Mouse (Mus musculus) kidney, adult 8-10 months (tissue): ENCODE measurements around the gene Map1lc3b.
A peak's percentile ranks its signal among the peaks of the same experiment; 100 is the strongest.

Experiments
- DNase-seq, 2 experiments: peaks; one replicate each; pipeline ENCODE4 v3.0.0; 2022

The Map1lc3b gene

DNA sequence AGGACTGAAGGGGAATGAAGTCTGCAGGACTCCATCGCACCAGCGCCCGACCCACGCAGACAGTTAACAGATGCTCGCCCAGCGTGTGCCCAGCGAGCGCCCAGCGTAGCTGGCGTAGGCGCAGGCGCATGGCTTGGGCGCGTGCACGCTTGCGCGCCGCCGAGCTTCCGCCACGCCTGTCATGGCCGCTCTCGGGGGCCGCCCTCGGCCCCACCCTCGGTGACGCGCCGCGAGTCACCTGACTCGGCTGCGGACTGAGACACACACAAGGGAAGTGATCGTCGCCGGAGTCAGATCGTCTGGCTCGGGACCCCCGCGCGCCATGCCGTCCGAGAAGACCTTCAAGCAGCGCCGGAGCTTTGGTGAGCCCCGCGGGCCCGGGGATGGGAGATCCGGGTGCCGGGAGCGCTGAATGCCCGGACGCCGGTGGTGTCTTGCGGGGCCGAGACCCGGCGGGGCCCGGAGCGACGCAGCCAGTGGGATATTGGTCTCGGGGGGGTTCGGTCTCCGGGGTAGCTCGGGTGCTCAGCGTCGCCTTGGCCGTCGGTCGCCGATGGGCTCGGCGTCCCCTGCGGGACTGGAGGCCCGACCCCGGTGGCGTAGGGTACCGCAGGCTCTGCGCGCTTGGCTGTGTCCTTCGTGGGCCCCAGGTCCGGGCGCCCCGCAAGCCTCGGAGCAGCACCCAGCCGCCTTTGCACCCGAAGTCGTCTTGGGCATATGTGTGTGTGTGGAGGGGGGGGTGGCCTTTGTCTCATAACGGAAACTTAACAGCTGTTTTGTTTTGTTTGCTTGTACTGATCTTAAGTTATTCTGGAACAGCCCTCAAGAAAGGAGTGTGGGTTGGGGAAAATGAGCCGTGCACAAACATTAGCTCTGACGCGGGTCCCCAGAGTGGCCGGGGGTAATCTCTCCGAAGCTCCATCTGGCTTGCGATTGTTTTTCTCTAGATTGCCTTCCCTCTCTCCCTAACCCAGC, at the start of gene Map1lc3b:
Gene Map1lc3b (plus strand): TSS at position 159 of the 975 bp plus-strand sequence.
- peak; percentile 92 to 95 for DNase-seq

GRCm38 (mm10) chr8:121541862-121542261, 48.3 kb upstream of the Map1lc3b start:
- no peak for DNase-seq

GRCm38 (mm10) chr8:121542901-121543300, 47.3 kb upstream of the Map1lc3b start:
- no peak for DNase-seq

GRCm38 (mm10) chr8:121544276-121544785, 45.8 kb upstream of the Map1lc3b start, which contains the start of gene 1700018B08Rik:
Gene 1700018B08Rik, minus strand, starts transcription at chr8:121544320.
- DNase-seq = no peak

DNA sequence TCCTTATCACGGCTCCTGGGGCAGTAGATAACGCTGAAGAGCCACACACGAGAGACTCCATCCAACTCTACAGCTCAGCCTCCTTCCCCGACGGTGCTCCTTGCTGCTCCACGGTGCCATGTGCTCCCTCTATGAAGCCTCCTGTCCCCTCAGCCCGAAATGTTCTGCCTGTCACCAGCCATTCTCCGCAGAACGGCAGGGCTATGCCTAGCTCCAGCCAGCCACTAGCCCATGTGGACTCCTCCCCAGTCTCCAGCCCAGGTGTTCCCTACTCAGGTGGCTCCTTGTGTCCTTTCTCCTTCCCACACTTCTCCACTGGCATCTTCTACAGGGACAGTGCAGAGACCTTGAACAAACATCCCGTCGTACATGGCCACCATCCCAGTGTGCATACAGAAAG, 45.2 kb upstream of the Map1lc3b start:
- DNase-seq = no peak

GRCm38 (mm10) chr8:121547132-121547531, 43.0 kb upstream of the Map1lc3b start:
- peak; percentile 40 to 79 for DNase-seq

DNA sequence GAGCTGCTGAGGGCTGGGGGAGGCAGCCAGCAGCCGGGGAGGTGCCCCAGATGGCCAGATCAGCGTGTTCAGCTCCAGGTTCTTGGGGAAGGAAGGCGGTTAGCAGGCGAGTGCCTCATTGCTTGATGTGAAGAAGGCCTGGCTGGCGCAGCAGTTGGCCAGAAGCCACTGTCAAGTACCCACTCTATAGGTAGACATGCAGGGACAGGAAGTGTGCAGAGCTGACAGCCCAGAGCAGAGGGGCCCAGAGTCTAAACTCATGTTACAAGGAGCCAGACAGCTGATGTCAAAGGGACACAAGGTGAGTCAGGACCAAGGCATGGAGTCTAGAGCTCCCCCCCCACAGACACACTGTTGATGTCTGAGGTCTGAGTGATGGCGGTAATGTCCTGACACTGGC, 40.1 kb upstream of the Map1lc3b start:
- DNase-seq = no peak

DNA sequence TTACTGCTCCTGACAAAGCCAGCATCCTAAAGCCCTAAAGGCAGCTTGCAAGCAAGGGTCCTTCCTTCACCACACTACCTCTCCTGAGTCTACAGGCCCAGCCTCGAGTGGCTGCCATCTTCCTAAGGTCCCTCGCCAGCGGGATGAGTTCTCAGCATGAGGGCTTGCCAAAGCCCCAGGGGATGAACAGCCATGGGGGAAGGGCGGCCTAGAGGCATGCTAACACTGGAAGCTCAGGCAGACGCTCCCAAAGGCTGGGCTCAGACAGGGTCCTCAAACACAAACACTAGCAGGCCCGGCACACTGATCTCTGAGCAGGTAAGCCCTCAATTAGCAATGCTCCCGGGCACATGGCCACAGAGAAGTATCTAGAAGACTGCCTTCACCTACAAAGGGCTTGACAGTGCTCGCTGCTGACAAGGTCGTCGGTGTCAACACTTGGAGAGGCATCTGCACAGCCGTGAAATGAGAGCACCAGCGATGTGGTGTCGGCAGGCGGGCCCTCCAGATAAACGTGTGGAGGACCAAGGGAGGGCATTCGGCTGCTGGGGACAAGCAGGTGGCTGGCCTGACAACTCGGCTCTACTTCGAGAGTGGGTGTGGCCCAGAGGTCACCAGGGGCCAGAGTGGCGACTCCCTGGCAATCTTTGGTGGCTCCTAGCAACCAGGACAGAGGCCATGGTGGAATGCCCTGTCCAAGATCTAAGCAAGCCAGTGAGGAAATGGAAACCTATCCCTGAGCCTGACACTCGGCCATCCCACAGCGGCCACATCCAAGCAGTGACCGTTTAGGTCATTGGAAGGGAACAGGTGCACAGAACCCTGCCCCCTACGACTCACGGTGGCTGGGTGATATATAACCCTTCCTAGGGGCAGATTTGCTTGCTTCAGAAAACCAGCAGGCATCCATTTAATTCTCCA, 38.8 kb upstream of the Map1lc3b start:
- no peak for DNase-seq

- no peak for DNase-seq
Measured at GRCm38 (mm10) chr8:121552506-121552905, 37.7 kb upstream of the Map1lc3b start.

DNA sequence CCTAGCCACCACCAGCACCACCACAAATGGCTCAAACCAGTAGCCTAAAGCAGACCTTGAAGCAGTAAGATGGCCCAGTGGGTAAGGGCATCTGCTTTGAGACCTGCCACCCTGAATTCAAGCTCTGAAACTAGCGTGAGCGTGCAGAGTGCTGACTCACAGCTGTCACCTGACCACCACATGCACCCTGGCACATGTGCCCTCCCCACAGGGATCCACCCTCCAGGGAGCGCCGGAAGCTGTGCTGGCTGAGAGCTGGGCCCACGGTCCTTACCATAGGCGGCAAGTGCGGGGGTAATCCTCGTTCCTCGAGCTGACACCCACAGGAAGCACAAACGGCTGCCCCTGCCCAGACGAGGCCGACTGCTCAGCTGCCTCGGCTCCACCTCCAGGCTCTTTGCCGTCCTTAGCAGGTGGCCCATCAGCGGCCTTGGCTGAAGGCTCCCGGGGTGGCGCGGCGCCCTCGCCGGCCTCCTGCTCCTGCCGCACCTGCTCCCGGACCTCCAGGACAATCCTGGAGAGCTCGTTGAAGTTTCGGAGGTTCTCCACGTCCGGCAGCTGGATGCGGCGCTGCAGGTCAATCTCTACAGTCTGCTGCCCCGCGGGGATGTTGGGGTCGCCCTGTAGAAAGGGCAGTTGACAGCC, 36.2 kb upstream of the Map1lc3b start:
- no peak for DNase-seq

GRCm38 (mm10) chr8:121557746-121558145, 32.4 kb upstream of the Map1lc3b start:
- no peak for DNase-seq

GRCm38 (mm10) chr8:121558538-121558937, 31.6 kb upstream of the Map1lc3b start:
- DNase-seq = no peak

DNA sequence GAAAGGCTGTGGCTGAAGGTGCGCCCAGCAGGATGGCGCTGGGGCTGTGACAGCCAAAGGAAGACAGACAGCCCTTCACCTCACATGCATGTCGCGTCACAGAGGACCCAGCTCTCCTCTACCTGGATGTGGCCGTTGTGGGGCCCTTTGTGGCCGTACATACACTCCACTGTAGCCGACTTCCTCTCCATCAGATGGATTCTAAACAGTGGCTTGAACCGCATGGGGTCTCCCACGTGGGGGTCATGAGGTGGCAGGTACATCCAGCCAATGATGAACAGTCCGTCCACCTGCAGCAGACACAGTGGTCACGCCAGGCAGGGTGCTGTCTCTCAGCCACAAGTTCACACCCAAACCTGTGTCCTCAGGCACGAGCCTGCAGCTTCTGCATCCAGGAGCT, 30.4 kb upstream of the Map1lc3b start:
- DNase-seq = no peak

- DNase-seq = no peak
Measured at GRCm38 (mm10) chr8:121560432-121561100, 29.6 kb upstream of the Map1lc3b start.

DNA sequence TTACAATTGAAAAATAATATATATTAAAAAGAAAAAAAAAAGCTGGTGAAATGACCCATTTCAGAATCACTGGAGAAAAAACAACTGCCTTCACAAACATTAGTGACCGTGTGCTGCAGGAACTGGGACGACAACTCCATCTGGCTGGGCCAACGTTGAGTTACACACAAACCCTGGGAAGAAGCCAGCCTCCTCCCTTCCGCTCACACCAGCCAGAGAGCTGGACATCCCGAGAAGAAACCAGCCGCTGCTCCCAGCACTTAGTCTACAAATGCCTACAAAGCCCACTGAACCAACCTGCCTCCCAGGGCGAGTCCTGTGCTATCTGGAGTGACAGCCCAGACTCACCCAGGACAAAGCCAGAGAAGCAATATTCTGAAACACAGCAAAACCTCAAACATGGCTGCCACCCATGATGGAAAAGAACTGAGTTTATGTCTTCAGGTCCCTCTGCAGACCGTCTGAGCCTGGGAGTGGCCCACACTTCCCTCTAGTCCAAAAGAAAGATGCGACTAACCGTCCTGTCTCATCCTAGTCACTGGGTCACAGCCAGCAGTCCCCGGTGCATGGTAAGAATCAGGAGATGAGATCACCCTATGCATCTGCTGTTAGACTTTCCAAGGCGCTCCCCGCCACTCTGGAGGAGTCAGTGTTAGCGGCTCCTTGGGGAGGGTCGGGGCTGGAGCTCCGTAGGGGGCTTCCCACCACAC, 28.4 kb upstream of the Map1lc3b start:
- DNase-seq = no peak

DNA sequence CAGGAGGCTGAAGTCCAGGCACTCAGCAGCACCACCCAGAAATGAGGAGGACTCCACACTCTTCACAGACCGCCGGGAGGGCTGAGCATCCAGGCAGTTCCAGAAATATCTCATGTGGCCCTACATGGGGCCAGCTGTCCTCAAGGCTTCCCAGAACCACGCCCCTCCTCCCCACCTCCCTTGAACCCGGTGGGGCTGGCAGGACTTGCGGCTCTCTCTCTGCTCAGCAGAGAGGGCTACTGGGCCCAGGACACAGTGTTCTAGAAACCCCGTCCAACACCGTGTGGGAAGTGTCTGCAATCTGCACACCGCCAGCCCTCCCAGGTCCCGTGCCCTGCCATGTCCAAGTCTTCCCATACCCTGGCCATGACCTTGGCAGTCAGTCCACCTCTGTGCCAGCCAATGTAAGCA, 27.2 kb upstream of the Map1lc3b start:
- peak; percentile 15 to 29 for DNase-seq

GRCm38 (mm10) chr8:121563701-121564100, 26.5 kb upstream of the Map1lc3b start:
- no peak for DNase-seq

DNA sequence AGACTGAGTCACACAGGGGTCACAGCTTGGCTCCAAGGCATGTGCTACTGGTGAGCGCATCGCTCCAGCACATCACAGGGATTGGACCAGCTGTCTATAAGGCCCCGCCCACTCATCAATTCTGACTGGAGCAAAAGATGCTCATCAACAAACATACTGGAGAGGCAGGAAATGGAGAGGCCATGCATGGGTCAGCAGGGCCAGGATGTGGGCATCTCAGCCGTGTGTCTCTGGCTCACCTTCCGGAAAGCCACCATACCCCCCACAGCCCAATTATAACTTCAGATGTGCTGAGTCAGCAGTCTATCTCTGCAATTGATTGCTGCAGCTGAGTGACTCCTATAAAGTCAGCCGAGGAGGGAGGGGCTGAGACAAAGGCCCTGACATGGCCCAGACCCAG, 21.8 kb upstream of the Map1lc3b start:
- no peak for DNase-seq

DNA sequence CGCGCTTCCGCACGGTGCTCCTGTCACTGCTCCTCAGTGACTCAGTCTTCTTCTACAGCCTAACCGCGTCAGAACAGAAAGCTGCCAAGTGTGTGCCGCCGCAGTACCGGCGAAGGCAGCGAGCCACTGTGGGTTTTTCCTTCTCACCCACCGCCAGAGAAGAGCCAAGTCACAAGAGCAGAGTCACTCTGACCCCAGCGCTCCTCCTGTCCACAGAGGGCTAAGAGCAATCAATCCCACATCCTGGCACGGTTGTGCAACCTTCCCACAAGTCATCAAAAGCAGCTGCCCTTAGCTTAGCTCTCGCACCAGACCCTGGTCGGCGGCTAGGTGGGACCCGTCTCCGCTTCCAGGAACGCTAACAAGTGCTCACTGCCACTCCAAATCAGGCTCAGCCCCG, 19.8 kb upstream of the Map1lc3b start:
- no peak for DNase-seq

DNA sequence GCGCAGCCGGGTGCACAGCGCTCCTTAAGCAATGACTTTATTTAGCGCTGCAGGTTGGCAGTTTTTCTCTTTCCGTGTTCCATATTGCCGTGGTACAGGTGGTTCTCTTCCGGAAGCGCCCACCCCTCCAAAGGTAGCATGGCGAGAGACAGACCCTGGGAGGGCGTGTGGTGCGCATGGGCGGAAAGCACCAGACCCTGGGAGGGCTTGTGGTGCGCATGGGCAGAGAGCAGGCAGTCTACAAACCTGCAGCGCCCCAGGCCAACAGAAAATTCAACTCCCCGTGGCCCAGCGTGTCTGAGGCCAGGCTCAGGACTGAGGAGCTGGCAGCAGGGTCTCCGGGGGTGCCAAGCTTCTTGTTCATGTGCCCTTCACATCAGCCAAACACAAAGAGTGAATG, 19.4 kb upstream of the Map1lc3b start:
- no peak for DNase-seq

DNA sequence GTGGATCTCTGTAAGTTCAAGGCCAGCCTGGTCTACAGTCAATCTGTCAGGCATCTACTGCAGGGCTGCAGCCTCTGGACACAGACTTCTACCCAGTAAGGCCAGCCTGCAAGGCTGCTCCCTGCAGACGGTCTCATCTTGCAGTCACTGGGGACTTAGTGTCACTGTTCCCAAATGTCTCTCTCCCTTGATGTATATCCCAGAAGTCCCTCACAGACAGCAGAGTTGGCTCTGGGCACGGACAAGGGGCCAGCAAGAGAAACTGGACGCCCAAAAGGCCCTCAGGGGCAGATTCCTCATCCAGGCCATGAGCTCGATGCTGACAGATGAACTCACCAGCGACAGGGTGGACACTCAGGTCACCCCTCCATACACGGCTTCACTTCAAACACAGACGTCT, 18.0 kb upstream of the Map1lc3b start:
- no peak for DNase-seq
